Mouse (Mus musculus): ENCODE data around the gene Pkmyt1. TPM values are rescaled to one million over a fixed set of nuclear protein-coding genes. Genes with fewer than 3 reads are reported as not detected.
A peak's percentile ranks its signal among the peaks of the same experiment; 100 is the strongest.

Pkmyt1 gene
- polyA plus RNA-seq, 1 experiment from 2014 or later, result 21.1 TPM

- DNase-seq (ENCODE audit: low spot score) (peak; percentile 95), ATAC-seq (replicated peaks; ENCODE audit: low FRiP score, low read depth) (peak; percentile 86)
- H3K4me2 ChIP-seq (ENCODE audit: low read length), result peak overlapping the region; percentile 88
- peak overlapping the region; percentile 84 for H3K27ac ChIP-seq
- peaks cover 4% of the 10 kb centered on the region; the same call in 1 of the 2 replicates for H3K4me1 ChIP-seq (replicated peaks; ENCODE audit: insufficient read depth, low read length)
- WGBS, result under 1% methylated on average over 20 of the region's 20 CpGs
- no peaks in the 10 kb centered on the region for H3K27me3 ChIP-seq (ENCODE audit: insufficient read depth, low read length)
- TF ChIP-seq CTCF (IDR thresholded peaks at IDR 0.05; ENCODE audit: low read depth), result peak; percentile 54
- H3K9me3 ChIP-seq (replicated peaks; ENCODE audit: low read length), result no peaks in the 10 kb centered on the region
- peak overlapping the region; percentile 76 for H3K4me3 ChIP-seq (replicated peaks; ENCODE audit: low read depth, low read length)
- no peaks in the 10 kb centered on the region for H3K36me3 ChIP-seq (ENCODE audit: insufficient read depth, low read length)
- H3K9ac ChIP-seq (ENCODE audit: low read depth, low read length), result peak overlapping the region; percentile 73
Measured at GRCm38 (mm10) chr17:23726758-23727142, 614 bp downstream of the Pkmyt1 start.

GRCm38 (mm10) chr17:23730441-23730840, 4.3 kb downstream of the Pkmyt1 start:
- TF ChIP-seq CTCF (IDR thresholded peaks at IDR 0.05; ENCODE audit: low read depth), result no peak
- Histone ChIP-seq H3K4me2 (ENCODE audit: low read length) (no peak overlapping the region), H3K9ac (ENCODE audit: low read depth, low read length) (no peak overlapping the region), H3K27me3 (ENCODE audit: insufficient read depth, low read length) (no peaks in the 10 kb centered on the region), H3K36me3 (ENCODE audit: insufficient read depth, low read length) (no peaks in the 10 kb centered on the region), H3K9me3 (replicated peaks; ENCODE audit: low read length) (no peaks in the 10 kb centered on the region), H3K27ac (no peak overlapping the region), H3K4me3 (replicated peaks; ENCODE audit: low read depth, low read length) (no peak overlapping the region), H3K4me1 (replicated peaks; ENCODE audit: insufficient read depth, low read length) (peaks cover 3% of the 10 kb centered on the region; the same call in 1 of the 2 replicates)
- 43% methylated on average over 1 of the region's 1 CpGs for WGBS
- no peak for DNase-seq (ENCODE audit: low spot score)
- ATAC-seq (replicated peaks; ENCODE audit: low FRiP score, low read depth), result no peak

- no peaks in the 10 kb centered on the region for H3K9me3 ChIP-seq (replicated peaks; ENCODE audit: low read length)
- H3K4me3 ChIP-seq (replicated peaks; ENCODE audit: low read depth, low read length), result no peak overlapping the region
- TF ChIP-seq CTCF (IDR thresholded peaks at IDR 0.05; ENCODE audit: low read depth), result no peak
- H3K36me3 ChIP-seq (ENCODE audit: insufficient read depth, low read length), result no peaks in the 10 kb centered on the region
- DNase-seq (ENCODE audit: low spot score) (no peak), ATAC-seq (replicated peaks; ENCODE audit: low FRiP score, low read depth) (no peak)
- no peak overlapping the region for H3K27ac ChIP-seq
- no peak overlapping the region for H3K4me2 ChIP-seq (ENCODE audit: low read length)
- H3K4me1 ChIP-seq (replicated peaks; ENCODE audit: insufficient read depth, low read length), result peaks cover 8% of the 10 kb centered on the region; the same call in 1 of the 2 replicates
- H3K9ac ChIP-seq (ENCODE audit: low read depth, low read length), result no peak overlapping the region
- no peaks in the 10 kb centered on the region for H3K27me3 ChIP-seq (ENCODE audit: insufficient read depth, low read length)
- WGBS, result 50% methylated on average over 1 of the region's 1 CpGs
Measured at GRCm38 (mm10) chr17:23734341-23734740, 8.2 kb downstream of the Pkmyt1 start.

- DNase-seq (ENCODE audit: low spot score) (no peak), ATAC-seq (replicated peaks; ENCODE audit: low FRiP score, low read depth) (no peak)
- TF ChIP-seq CTCF (IDR thresholded peaks at IDR 0.05; ENCODE audit: low read depth), result peak; percentile 29; the same call in 1 of the 2 replicates
- Histone ChIP-seq H3K4me1 (replicated peaks; ENCODE audit: insufficient read depth, low read length) (peaks cover 24% of the 10 kb centered on the region; the same call in 1 of the 2 replicates), H3K9me3 (replicated peaks; ENCODE audit: low read length) (no peaks in the 10 kb centered on the region), H3K4me3 (replicated peaks; ENCODE audit: low read depth, low read length) (no peak overlapping the region), H3K4me2 (ENCODE audit: low read length) (no peak overlapping the region), H3K36me3 (ENCODE audit: insufficient read depth, low read length) (no peaks in the 10 kb centered on the region), H3K27me3 (ENCODE audit: insufficient read depth, low read length) (peaks cover 13% of the 10 kb centered on the region), H3K9ac (ENCODE audit: low read depth, low read length) (no peak overlapping the region), H3K27ac (no peak overlapping the region)
- WGBS, result 68% methylated on average over 15 of the region's 15 CpGs
Measured at GRCm38 (mm10) chr17:23737493-23738445, 11.6 kb downstream of the Pkmyt1 start.

- Histone ChIP-seq H3K4me2 (ENCODE audit: low read length) (peak overlapping the region; percentile 93), H3K27ac (no peak overlapping the region), H3K4me1 (replicated peaks; ENCODE audit: insufficient read depth, low read length) (peaks cover 24% of the 10 kb centered on the region; the same call in 1 of the 2 replicates), H3K9ac (ENCODE audit: low read depth, low read length) (no peak overlapping the region), H3K36me3 (ENCODE audit: insufficient read depth, low read length) (no peaks in the 10 kb centered on the region), H3K4me3 (replicated peaks; ENCODE audit: low read depth, low read length) (peak overlapping the region; percentile 63; the same call in 1 of the 2 replicates), H3K9me3 (replicated peaks; ENCODE audit: low read length) (no peaks in the 10 kb centered on the region), H3K27me3 (ENCODE audit: insufficient read depth, low read length) (peaks cover 24% of the 10 kb centered on the region)
- no peak for ATAC-seq (replicated peaks; ENCODE audit: low FRiP score, low read depth)
- no peak for DNase-seq (ENCODE audit: low spot score)
- 53% methylated on average over 2 of the region's 2 CpGs for WGBS
- no peak for TF ChIP-seq CTCF (IDR thresholded peaks at IDR 0.05; ENCODE audit: low read depth)
Measured at GRCm38 (mm10) chr17:23738836-23739201, 12.7 kb downstream of the Pkmyt1 start.

GRCm38 (mm10) chr17:23739202-23740135, 13.3 kb downstream of the Pkmyt1 start:
- Histone ChIP-seq H3K27me3 (ENCODE audit: insufficient read depth, low read length) (peaks cover 28% of the 10 kb centered on the region), H3K9ac (ENCODE audit: low read depth, low read length) (peak overlapping the region; percentile 54), H3K9me3 (replicated peaks; ENCODE audit: low read length) (no peaks in the 10 kb centered on the region), H3K4me3 (replicated peaks; ENCODE audit: low read depth, low read length) (peak overlapping the region; percentile 63), H3K27ac (no peak overlapping the region), H3K36me3 (ENCODE audit: insufficient read depth, low read length) (no peaks in the 10 kb centered on the region), H3K4me1 (replicated peaks; ENCODE audit: insufficient read depth, low read length) (peaks cover 24% of the 10 kb centered on the region; the same call in 1 of the 2 replicates), H3K4me2 (ENCODE audit: low read length) (peak overlapping the region; percentile 93)
- DNase-seq (ENCODE audit: low spot score) (no peak), ATAC-seq (replicated peaks; ENCODE audit: low FRiP score, low read depth) (peak; percentile 1; the same call in 1 of the 2 replicates)
- TF ChIP-seq CTCF (IDR thresholded peaks at IDR 0.05; ENCODE audit: low read depth), result no peak
- 2% methylated on average over 48 of the region's 48 CpGs for WGBS
